Mouse (Mus musculus): ENCODE measurements around the gene Cntnap2.

The Cntnap2 gene

GRCm38 (mm10) chr6:45059091-45059490, at the start of gene Cntnap2:
TSS of gene Cntnap2 (plus strand) at chr6:45059357.
- DNase-seq (ENCODE audit: low read depth), result no peak

DNA sequence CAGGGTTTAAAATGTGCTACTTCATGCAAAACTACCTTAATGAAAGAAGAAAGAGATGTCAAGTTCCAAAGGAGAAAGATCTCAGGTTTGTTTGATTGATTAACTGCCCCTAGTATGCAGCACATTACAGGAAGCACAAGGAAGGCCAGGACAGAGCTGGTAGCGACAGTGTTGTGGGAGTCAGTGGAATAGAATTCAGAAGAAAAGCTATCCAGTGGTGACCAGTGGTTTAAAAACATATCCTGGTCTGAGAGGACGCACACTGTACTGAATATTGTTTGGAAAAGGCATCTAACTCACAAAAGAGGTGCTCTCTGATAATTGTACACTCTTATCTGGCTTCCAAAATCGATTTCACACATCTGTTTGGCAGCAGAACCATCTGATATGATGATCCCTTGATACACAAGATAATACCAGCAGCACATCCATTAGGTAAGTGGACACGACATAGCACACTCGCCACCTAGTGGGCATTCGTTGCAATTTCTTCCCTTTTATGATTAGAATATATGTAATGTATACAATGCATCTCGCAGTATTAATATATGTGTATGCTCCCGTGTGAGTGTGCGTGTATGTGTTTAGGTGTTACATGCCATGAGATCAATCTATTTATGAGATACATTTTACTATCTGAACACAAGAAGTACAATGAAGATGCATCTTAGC, 33.0 kb upstream of the Cntnap2 start:
- DNase-seq (ENCODE audit: low read depth), result no peak

DNA sequence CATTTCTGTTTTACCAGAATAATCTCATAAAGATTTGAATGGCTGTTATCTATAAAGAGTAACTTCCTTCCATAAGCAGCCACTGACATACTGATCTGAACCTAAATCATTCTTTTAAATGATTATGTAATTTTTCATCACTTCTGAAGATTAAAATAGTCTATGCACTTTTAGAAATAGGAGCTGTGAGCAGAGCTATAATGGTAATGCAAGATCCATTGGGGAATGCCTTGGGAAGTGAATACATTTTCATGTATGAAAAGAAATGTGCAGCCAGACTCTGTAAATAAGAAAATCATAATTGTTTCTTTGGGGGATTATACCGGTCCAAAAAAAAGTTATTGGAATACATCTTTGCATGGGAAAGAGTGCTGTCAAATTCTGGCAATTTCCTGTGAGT, 19.7 kb upstream of the Cntnap2 start:
- no peak for DNase-seq (ENCODE audit: low read depth)

- DNase-seq (ENCODE audit: low read depth), result no peak
Observed at GRCm38 (mm10) chr6:45059556-45060471, 657 bp downstream of the Cntnap2 start.

DNA sequence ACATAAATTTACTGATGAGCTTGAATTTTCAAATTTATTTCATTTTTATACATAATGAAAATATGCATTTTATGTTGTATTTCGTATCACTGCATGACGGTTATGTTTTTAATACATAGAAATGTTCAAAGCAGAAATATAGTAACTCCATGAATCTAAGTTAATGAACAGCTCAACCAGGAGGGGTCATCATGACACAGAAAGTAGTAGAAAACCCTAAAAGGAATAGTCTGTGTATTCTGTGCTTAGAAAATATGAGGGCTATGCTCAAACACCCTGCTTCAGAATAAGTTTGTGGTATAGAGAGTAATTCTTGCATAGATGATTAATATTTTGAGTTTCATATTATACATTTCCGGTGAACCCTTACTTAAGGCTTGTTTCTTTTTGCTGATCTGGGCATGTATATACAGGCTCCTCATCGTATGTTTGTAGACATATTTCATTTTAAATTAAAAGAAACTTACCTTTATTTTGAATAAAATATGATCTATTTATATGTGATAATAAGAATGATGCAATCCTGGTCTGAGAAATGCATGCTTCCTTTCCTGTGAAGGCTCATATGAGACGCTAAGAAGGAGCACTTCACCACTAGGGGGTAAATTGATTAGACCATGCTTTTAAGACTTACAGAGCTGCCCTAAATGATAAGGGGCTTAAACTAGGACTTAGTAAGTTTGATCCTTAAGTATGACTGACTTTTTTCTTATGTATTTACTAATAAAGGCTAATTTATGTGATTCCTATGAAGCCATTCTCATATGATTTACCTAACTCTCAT, 3.2 kb downstream of the Cntnap2 start:
- no peak for DNase-seq (ENCODE audit: low read depth)

DNA sequence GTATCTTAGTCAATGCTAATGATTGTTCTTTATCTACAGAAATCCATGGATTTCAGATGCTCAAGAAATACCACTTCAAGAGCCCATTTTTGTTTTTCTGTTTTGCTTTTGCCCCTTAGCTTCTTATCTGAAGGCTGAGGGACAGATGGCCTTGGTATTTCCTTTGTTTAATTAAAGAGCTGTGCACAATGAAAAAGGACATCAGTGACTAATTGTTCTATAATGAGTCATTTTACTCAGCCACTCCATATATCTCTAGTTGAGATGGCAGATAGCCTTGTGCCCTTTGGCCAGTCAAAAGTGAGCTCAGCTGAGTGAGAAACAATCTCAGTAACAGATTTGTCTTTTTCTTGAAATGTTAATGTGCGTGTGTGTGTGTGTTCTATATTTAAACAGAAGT, 29.1 kb downstream of the Cntnap2 start:
- no peak for DNase-seq (ENCODE audit: low read depth)

DNA sequence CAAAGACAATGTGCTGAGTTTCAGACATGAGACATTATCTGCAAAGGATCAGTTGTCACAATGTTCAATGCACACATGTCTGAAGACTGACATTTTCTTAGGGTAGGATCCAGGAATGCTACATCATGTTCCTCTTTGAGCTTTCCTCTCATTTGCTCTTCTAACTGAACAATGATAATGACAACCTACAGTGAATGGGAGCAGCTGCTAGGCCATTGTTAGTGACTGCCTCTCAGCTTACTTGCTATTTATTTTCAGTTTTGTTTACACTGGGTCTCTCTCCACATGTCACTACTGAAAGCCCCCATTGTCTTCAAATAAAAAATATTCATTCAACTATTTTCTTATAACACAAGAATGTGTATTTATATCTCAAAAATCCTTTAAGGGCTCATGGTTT, 54.5 kb downstream of the Cntnap2 start:
- DNase-seq (ENCODE audit: low read depth), result no peak

DNA sequence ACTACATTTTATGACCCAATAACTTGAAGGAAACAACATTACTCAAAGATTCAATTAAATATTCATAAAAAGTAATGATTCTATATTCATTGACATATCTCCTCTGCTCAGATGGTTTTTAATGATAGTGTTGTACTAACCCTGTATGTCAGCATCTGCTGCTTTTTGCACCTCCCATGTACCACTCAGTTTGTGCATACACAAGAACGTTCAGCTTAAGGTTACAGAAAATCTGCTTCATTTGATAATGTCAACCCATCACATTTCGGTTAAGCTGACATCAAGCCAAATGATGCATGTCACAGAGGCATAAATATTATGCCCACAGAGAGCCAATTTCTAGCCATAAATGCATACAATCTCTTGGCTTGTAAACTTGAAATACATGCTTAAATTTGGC, 85.7 kb downstream of the Cntnap2 start:
- DNase-seq (ENCODE audit: low read depth), result no peak

DNA sequence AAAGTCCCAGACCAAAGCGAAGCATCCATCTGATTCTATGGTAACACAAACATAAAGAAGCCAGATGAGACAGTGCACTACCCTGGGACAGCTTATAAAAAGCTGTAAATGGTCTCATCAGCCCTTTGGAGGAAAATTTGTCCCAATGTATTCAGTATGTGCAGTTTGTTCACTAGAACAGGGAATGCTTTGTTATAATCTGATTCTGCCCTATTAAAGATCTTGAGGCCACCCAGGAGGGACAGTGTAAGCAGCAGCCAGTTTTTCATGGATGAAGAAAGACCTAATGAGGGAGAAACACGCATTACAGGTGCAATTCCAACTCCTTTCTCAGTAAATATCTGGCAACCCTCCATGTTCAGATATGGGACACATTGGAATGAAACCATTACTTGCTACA, 145.9 kb downstream of the Cntnap2 start:
- no peak for DNase-seq (ENCODE audit: low read depth)

DNA sequence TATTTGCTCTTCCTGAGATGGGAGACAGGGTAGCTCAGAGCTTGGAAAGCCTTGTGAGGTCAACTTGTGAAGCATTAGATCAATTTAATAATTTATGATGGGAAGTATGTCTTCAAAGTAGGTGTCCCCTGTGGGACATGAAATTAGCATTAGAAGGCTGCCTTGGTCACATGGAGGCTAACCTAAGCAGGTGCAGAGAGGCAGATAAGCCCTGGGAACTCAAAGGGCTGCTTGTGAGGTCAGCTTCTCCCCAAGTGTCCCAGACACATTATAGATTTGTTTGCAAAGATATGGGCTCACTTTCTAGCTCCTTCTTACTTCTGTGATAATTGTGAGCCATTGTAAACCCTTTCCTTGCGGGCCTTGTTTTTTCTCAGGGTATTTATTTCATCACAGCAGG, 155.2 kb downstream of the Cntnap2 start:
- DNase-seq (ENCODE audit: low read depth), result no peak

GRCm38 (mm10) chr6:45229002-45229401, 169.8 kb downstream of the Cntnap2 start:
- DNase-seq (ENCODE audit: low read depth), result no peak

DNA sequence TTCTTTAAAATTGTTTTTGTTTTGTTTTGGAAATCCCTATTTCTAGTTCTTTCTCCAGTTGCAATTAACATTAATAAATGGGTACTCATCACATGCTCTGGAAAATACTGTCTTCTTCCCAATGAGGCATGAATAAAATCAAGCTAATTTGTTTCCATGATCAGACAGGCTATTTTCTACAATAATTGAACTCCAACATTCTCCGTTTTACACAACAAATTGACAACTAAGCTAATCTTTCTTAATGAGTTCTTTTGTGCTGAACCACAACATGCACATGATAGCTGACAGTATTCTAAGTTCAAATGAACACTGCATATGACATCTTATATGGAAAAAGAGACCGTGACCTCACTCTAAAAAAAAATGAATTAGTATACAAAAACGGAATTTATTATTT, 173.4 kb downstream of the Cntnap2 start:
- DNase-seq (ENCODE audit: low read depth), result no peak

DNA sequence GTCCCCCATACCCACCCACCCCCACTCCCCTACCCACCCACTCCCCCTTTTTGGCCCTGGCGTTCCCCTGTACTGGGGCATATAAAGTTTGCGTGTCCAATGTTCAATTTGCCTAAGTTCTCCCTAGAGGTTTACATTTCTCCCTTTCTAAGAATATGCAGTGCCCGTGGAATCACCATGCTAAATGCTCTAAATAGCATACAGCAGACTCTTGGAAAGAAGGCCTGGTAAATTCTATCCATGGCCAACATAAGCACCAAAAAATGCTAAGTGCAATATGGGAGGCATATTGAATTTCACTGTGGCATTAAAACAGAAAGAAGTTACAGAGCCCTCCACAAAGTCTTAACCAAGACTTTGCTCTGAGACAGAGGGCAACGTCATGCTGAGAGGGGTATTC, 177.4 kb downstream of the Cntnap2 start:
- DNase-seq (ENCODE audit: low read depth), result no peak

DNA sequence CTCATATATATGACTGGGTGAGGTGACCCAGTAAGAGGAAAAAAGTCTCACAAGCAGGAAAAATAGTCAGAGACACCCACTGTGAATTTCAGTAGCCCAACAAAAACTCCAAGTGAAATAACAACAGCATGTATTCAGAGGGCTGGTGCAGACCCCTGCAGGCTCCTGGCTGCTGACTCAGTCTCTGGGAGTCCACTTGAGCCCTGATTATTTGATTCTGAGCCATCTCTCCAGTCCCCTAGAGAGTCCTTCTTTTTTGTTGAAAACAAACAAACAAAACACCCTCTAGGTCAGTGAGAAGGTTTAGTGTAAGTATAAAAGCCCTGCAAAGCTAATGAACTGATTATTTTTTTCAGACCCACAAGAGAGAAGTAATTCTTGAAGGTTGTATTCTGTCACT, 179.0 kb downstream of the Cntnap2 start:
- DNase-seq (ENCODE audit: low read depth), result no peak

GRCm38 (mm10) chr6:45241218-45241617, 182.1 kb downstream of the Cntnap2 start:
- DNase-seq (ENCODE audit: low read depth), result no peak

- no peak for DNase-seq (ENCODE audit: low read depth)
Observed at GRCm38 (mm10) chr6:45244680-45245079, 185.5 kb downstream of the Cntnap2 start.

DNA sequence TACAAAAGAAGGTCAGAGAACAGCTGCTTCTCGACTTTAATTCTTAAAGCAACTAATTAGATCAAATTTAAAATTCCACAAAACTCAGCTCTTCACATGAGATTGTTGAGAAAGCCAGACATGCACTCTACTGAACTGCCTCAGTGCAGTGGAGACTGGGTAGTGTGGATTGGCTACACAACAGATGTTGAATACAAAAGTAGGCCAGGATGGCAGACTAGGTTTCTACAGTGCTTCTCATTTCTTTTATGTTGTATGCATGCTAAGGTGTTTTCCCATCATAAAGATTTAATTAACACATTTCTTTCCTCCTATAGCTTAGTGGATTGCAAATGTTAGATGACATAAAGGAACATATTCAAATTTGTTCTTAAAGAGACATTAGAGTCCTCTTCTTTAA, 198.9 kb downstream of the Cntnap2 start:
- no peak for DNase-seq (ENCODE audit: low read depth)

GRCm38 (mm10) chr6:45271537-45271936, 212.4 kb downstream of the Cntnap2 start:
- no peak for DNase-seq (ENCODE audit: low read depth)

- no peak for DNase-seq (ENCODE audit: low read depth)
Observed at GRCm38 (mm10) chr6:45273259-45273775, 214.2 kb downstream of the Cntnap2 start.

- no peak for DNase-seq (ENCODE audit: low read depth)
Observed at GRCm38 (mm10) chr6:45290154-45290553, 231.0 kb downstream of the Cntnap2 start.

DNA sequence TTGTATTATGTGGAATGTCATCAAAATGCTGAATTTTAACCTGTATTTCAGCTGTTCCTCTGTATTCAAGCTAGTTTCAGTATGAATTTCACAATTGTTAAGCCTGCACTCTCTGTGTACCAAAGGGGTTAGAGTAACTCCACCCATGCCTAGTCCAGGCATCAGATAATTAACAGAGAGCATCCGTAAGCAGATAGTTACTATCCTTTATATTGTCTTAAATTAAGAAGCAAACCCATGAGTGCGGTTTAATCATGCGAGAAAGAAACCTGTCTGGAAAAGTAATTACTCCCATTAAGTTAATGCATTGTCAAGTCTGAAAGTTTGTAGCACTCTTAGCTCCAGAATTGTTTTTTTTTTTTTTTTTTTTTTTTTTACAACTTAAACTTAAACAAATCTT, 258.3 kb downstream of the Cntnap2 start:
- no peak for DNase-seq (ENCODE audit: low read depth)

DNA sequence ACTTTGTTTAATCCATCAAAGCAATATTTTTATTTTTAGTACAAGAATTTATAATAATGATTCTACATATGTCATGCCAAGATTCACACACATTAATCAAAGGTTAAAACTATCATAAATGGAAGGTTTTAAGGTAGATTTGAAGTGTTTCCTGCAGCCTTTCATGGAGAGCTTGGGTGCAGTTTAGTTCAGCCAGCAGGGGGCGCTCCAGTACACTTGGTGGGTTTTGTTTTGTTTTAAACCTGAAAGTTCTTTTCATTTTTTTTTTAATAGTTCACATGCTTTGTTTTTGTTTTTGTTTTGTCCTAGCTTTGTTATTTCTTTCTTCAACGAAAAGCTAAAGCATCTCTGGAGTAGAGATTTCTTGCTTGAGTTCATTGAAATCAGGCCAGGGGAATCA, 264.3 kb downstream of the Cntnap2 start:
- DNase-seq (ENCODE audit: low read depth), result no peak

All from fibroblast of lung, adult 2 months (primary cell).